Mouse (Mus musculus) 3134 (cell line): ENCODE data around the gene Ampd1.

ENCODE experiments used
- DNase-seq: peaks from one replicate; pipeline ENCODE4 v3.0.0-alpha.2; 2011; ENCODE audit warnings: low spot score; ENCODE audit not compliant: insufficient read length; ENCODE audit errors: extremely low read depth

Gene Ampd1

DNA sequence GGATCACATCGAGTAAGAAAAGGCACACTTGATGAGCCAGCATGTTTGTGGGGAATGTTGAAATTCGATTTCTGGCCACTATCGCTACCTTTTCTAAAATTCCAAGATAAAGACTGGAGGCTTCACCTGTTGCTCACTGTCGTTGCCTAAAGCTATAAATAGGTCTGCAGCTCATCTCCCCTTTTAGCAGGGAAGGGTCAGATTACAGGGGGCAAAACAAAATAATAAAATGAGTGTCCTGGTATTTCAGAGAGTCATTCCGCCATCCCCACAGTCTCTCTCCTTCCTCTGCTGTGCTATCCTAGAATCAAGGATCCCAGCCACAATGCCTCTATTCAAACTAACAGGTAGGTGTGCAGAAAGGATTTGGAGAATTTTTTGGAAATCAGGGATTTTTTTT is at the start of gene Ampd1:
Ampd1 (plus strand) TSS at position 244 of the 400 bp plus-strand sequence.
- DNase-seq = no peak

DNA sequence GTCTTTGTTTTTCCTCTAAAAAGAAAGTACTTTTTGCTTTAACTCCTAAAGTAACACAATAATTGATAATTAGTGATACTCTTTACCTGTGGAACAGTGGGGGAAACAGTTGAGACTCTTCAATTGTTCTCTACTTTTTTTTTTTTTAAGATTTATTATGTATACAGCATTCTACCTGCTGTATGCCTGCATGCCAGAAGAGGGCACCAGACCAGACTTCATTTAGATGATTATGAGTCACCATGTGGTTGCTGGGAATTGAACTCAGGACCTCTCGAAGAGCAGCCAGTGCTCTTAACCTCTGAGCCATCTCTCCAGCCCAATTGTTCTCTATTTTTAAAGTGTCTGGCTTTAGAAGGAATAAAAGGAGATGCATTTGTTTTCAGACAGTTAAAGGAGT is 47.6 kb upstream of the Ampd1 start:
- DNase-seq = peak; percentile 16

DNA sequence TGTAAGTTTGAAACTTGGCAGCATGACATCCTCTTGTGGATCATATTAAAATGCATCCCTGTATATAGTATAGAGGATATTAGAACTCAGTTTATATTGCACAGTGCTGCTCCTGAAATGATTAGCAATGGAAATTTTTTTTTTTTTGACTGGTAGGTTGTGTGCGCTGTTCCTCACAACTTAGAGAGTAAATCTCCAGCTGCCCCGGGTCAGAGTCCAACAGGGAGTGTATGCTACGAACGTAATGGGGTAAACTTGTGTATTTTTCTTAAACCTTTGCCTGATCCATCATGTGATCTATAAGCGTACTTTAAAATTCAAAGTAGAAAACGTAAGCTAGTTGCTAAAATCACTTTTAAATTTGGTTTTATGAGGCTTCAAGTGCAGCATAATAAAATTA is 33.5 kb upstream of the Ampd1 start:
- DNase-seq = no peak

DNA sequence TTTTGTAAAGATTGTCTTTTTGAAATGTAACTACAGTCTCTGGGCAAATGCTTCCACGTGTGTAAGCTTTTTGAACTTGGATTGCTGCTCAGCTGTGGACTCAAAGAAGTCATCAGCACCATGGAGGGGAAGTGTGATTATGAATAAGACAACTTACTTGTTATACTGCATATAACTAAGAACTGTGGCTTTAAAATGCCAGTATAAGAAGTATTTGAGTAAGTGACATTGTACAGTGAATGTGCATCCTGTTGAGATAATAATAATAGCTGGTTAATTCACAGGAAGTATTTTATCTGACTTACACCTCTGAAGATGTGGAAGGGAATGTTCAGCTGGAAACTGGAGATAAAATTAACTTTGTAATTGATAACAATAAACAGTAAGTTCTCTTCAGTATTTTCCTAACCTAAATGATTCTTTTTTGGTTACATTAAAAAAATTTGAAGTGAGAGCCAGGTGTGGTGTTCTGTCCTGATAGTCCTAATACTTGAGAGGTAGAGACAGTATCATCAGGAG is 32.9 kb upstream of the Ampd1 start:
- no peak for DNase-seq

DNA sequence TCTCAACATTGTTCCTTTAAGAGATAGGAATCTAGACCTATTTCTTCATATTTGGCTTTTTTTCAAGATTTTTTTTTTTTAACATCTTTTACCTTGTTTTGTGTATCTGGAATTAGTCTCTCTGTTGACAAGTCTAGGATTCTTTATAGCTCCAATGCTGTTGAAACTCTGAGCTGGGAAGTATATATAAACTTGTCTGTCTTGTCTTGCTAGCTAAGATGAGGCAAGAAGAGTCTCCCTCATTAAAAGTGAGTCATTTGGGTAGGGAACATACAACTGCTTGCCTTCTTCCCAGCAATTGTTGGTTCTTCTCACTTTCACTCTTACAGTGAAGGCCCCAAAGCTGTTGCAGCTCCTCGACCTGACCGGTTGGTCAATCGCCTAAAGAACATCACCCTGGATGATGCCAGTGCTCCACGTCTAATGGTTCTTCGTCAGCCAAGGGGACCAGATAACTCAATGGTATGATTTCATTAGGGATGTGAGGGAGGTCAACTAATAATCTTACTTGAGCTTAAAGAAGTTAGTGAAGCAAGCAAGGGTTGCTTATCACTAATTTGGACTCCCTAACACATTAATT is 17.7 kb upstream of the Ampd1 start:
- no peak for DNase-seq

DNA sequence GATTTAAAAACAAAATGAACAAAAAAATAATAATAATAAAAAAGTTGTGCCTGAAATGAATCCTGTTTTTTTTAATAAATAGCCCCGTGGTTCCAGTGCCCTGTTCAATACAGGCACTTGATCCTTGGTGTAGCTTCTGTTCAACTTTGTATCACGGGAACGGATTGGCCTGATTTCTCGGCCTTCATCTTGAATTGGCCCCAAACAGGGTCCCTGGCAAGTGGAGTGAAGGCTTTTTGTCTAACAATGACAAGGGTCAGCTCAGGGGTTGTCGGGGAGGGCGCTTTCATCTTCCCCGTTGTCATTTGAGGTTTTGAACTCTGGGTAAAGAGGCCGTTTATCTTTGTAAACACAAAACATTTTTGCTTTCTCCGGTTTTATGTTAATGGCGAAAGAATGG is 16.1 kb upstream of the Ampd1 start:
- DNase-seq = no peak

DNA sequence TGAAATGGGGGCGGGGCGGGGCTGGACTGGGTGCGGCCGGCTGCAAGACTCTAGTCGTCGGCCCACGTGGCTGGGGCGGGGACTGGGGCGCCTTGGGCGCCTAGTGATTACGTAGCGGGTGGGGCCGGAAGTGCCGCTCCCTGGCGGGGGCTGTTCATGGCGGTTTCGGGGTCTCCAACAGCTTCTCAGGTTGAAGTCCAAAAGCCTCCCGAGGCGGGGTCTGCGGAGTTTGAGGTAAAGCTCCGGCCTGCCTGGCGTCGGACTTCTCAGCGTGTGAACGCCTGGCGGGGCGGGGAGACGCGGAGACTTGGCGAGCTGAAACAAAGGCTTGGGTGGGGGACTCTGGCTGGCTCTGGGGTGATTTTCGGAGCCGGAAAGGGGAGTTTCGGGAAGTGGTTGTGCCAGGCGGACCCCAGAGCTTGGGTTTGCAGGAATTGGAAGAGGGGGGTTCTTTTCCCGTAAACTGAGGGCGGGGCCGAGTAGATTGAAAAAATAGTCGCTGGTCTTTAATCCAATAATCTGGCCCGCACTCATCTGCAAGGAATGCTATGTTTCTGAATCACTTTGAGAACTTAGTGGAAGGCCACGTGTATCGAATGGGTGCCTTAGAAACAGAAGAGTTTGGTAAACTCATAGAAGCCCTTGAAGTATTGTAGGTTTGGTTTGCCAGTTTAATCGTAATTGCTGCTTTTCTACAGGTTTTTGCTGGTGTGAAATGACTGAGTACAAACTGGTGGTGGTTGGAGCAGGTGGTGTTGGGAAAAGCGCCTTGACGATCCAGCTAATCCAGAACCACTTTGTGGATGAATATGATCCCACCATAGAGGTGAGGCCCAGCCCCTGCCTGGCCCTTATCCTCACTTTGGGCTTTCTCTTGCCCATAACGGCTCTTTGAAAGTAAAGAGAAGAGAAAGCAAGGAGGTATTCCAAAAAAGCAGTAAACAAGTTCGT is 15.3 kb upstream of the Ampd1 start, which contains the start of gene Nras:
Nras (plus strand) TSS at position 79 of the 951 bp plus-strand sequence.
- DNase-seq = peak; percentile 94

DNA sequence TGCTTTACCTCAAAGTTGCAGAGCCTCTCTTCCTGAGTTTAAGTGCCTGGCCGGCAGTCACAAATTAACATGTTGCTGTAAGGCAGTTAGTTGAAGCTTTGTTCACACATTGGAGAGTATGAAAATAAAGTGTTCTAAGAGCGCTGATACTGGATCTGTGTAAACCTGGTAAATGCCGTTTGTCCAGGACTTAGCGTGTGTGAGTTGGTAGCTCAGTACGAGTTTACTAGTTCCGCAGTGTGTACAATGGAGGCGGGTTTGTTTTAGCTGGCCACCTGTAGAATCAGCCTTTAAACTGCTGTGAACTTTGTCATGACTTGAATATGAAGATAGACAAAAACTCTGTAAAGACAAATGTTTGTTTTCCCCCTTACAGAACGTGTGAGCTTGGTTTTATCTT is 6.9 kb upstream of the Ampd1 start:
- DNase-seq = no peak

DNA sequence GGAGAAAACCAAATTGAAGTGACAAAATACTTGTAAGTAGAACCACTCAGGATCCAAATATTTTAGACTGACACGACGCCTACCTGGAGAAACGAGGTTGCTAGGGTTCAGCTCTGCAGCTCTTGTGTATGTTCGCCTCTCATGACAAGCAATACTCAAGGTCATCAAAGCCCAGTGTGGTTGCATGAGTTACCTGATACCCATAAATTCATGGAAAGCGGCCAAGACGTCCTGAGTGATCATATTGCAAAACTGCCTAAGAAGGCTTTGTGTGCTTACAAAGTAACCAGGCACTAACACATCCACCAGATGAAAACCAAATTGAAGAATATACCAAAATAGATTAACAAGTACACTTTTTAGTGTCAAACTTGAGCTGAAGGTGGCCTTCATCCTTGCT is 4.8 kb upstream of the Ampd1 start:
- no peak for DNase-seq

DNA sequence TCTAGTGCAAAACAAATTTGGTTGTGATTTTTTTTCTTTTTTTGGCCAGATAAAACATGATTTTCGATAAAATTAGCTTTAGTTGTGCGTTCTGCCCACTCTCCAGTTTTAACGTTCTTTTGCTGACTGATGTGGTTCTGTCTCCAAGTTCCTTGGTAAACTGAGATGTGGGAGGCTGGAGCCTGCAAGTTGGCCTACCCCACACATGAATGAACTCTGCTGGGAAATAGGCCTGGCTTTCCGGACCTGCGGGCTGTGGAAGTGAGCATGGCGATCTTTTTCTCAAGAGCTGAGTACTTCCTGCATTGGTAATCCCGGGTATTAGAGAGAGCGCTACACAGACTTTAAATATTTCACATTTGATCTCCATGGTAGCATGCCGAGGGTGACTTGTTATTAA is 2.1 kb downstream of the Ampd1 start:
- no peak for DNase-seq

DNA sequence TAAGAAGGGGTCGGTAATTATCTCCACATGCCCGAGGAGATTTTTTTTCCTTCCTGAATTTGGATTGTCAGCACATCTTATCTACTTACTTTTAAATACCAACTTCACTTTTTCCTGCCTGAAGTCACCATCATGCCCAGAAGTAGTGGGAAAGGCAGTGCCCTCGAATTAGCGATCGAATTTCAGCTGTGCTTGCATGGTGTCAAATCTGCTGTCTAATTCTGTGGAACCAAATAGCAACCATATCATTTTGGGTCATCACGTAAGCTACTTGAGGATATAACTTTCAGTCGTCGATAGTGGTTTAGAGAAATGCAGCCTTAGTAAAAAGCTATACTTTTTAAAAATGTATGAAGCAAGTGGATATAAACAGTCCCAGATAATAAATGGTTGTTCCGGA is 2.7 kb downstream of the Ampd1 start:
- no peak for DNase-seq

DNA sequence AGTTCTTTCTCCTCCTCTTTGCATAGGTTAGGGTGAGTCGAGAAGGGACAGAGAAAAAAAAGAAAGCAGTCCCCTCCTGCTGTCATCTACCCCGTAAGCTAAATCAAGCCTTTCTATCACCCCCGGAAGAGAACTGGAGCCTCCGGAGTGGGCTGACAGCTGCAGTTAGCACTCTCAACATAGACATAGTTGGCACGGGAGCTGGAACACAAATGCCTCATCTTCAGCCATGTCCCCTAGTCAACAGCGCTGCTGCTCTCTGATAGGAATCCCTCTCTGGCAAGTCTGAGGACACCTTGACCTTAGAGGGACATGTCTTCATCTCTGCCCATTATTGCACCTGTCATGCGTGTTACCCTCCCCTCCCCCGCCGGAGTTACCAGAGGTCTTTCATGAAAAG is 5.5 kb downstream of the Ampd1 start:
- no peak for DNase-seq

DNA sequence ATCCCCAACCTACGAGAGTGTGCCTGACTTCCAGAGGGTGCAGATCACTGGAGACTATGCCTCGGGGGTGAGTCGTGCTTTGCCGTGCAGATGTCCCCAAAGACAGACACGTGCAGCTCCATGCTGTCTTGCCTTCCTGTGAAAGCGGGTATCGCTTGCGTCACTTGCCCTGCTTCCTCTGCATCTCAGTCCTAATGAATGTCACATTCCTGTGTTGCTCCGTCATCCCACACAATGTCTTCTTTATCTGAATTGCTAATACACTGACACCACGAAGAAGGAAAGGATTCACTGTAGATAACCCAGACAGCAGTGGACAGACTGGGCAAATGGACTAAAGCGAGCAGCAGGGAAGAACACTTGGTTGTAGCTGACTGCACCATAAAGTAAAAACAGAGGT is 7.2 kb downstream of the Ampd1 start:
- peak; percentile 47 for DNase-seq

DNA sequence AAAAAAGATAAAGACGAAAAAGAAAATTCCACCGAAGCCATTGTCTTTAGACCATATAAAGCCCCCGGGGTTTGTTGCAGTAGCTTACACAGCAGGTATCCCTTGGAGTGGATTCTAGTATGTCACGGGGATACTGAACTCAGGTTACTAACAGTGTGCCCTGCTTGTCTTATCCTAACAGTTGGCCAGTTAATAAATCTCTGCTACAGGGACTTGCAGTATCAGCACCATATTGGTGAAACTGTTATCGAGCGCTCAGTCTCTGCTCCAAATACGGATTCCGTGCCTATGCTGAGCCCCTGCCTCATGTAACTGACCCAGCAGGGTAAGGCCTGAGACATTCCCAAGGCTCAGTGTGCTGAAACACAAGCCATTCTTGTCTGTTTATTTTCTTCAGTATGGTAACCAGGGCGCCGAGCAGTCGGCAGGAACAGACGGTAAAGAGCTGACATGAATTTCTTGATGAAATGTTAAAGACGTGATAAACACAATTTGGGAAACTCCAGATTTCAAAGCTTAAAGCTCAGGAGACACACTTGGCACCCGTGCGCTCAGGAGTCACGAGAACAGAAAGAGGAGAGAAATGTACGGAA is 8.1 kb downstream of the Ampd1 start:
- no peak for DNase-seq

DNA sequence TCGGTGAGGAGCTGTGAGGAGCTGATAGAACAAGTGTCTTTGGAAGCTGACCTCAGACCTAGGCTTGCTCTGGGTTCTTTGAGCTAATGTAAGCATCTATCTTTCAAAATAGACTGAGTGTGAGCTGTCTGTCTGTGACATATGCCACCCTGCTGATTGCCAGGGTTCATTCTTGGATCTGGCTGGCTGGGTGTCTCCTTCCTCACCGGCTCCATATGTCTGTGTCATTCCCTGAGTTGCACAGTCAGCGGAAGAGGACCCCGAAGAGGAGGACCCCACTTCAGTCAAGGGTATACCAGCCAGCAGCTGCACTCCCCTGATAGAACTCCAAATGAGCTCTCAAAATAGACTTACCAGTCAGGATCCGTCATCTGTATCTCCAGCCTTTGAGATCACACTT is 8.9 kb downstream of the Ampd1 start:
- DNase-seq = no peak

DNA sequence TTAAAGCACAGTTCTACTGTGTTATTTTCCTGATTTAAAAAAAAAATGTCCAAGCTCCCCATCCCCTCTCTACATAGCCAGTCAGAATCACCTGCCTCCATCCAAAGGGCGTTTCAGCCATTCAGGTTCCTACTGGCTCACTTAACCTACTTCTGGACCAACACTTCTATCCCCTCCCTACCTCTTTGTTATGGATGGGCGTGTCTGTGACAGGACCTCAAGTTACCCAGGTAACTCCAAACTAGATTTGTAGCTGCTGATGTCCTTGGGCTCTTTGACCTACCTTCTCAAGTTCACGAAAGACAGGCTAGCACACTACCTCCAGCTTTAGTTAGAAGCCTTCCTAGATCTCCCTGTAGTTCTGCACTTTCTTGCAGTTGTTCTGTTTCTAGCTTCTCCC is 12.2 kb downstream of the Ampd1 start:
- no peak for DNase-seq

DNA sequence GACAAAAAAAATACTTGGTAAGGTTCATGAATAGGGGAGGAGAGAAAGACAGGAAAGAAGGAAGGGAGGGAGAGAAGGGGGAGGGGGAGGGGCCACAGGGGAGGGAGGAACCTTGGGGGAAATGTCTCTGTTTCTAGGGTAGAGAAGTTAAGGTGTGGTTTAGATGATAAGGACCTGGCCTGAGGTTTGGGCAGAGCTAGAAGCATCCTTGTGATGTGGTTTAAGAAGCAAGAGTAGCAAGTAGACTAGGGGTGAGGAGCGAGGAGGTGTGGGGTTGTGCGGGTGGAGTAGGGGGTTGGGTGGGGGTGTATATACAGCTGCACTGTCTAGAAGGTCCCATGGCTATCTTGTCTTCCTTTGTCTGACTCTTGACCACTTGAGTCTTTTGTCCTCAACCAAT is 17.9 kb downstream of the Ampd1 start:
- DNase-seq = no peak

DNA sequence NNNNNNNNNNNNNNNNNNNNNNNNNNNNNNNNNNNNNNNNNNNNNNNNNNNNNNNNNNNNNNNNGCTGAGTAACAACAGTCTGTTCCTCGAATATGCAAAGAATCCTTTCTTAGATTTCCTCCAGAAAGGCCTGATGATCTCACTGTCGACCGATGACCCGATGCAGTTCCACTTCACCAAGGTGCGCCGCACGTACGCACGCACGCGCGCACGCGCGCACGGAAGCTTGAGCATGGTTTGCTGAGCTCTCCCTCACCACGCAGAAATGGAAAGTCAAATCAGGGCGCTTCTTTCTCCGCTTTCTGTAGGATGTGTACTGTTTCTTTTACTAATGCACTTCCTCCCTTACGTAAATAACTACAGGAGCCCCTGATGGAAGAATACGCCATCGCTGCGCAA is 24.8 kb downstream of the Ampd1 start:
- DNase-seq = peak; percentile 10

DNA sequence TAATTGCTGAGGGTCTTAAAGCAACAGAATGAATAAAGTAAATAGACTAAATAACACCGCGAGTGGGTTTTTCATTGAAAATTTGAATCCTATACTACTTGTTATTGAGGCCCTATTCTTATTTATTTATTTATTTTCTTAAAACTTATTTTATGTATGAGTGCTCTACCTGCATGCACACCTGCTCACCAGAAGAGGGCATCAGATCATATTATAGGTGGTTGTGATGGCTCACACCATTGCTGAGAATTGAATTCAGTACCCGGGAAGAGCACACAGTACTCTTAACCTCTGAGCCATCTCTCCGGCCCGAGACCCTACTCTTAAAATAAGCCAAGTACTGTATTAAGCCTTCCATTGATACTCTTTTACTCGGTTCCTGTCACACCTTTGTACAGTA is 25.9 kb downstream of the Ampd1 start:
- no peak for DNase-seq

DNA sequence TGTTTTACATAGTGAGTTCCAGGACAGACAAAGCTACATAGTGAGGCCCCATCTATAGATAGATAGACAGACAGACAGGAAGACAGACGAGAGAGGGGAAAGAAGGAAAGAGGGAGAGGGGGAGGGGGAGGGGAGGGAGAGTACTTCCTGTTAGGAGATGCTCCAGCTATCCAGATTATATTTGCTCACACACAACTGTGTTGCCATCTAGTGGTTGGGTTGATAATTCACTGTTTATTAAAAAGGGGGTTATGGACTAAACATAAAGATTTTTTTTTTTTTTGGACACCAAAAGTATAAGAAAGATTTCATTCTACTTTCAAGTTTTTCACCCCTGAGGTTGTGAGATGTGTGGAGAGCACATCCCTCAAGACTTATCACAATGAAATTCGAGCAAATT is 26.9 kb downstream of the Ampd1 start:
- peak; percentile 31 for DNase-seq

DNA sequence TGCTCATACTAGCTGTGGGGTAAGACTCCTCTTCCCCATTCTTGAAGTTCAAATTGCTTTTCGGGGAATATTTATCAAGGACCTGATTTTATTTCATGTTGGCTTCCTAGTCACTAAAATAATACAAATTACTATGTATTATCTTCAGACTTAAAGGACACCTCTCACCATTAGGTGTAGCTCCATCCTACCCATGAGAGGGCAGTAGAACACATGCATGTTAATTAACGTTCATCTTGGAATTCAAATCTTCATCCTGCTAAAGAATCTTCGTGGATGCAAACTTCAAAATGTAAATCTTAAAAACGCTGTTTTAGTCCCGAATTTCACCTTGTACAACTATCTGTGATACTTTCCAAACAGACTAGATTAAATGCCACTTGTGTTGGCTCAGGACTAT is 27.4 kb downstream of the Ampd1 start:
- no peak for DNase-seq

DNA sequence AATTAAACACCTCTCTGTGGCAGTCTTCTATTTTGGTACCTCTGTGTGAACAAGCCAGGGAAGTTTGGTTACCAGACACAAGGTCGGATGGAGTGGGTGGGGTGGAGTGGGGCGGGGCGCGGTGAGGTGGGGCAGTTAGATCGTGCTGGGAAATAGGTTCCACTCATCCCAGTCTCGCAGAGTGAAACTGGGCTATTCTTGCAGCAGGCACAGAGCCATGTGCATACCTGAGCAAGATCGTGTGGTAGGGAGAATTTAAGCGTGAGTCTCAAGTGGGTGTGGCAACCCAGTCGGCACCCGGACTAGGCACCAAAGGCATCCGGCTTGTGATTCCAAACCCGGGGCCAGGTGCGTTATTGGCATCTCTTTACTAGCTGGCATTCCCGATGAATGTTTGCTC is 28.1 kb downstream of the Ampd1 start:
- no peak for DNase-seq
